Comparison of ENCODE assay signal across 8 mouse cellular contexts in the genomic region with DNA sequence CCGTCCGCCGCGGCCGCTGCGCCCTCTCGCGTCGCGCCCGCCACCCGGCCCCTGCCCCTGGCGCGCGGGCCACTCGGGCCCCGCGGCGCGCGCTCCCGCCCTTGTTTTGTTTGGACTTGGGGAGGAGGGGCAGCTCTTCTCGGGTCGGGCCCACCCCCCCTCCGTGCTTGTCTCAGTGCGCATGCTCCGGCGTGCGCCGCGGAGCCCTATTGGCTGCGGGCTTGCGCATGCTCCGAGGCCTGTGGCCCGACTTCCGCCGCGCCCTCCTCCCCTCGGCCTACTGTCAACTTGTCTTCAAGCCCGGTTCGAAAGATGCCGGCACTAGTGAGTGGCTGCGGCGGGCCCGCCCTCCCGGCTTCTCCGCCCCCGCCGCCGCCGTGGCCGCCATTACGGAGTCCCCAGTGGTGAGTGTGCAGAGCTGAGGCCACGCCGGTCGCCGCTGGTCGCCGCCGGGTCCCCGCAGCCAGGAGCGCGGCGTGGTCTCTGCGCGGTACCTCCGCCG. TPM values are rescaled to one million over a fixed set of nuclear protein-coding genes. Genes with fewer than 3 reads are reported as not detected.
DNase-seq lines count a peak whose midpoint lies in the region; ATAC-seq and TF ChIP-seq lines count a peak whose summit lies in the region.

No protein-coding gene starts in this region.

- peak; percentile 89 for ATAC-seq in cerebellum, adult (ENCODE audit: insufficient number of reproducible peaks, low FRiP score, low TSS enrichment)
- peak; percentile 96 for ATAC-seq in forebrain, embryonic 13.5 days
- ATAC-seq in liver, postnatal 0 days, result peak; percentile 95
- peak; percentile 95 for ATAC-seq in neural tube, embryonic 14.5 days (ENCODE audit: low read depth)

- H3K27me3 ChIP-seq in ES-Bruce4 (ENCODE audit: control insufficient read depth, insufficient read depth, low read length, poor library complexity, severe bottlenecking), result no peaks in the 10 kb centered on the region
- no peaks in the 10 kb centered on the region for H3K27me3 ChIP-seq in forebrain, embryonic 13.5 days
- H3K27me3 ChIP-seq in liver, postnatal 0 days (ENCODE audit: insufficient read depth, low read length), result no peaks in the 10 kb centered on the region
- H3K27me3 ChIP-seq in neural tube, embryonic 14.5 days (ENCODE audit: control insufficient read depth, insufficient read depth, low read length), result no peaks in the 10 kb centered on the region

- peak overlapping the region; percentile 89 for H3K4me3 ChIP-seq in ES-Bruce4 (ENCODE audit: low read depth, low read length)
- H3K4me3 ChIP-seq in forebrain, embryonic 13.5 days, result peak overlapping the region; percentile 99
- peak overlapping the region; percentile 97 for H3K4me3 ChIP-seq in liver, postnatal 0 days (ENCODE audit: low read depth, low read length)
- peak overlapping the region; percentile 79 for H3K4me3 ChIP-seq in neural tube, embryonic 14.5 days (ENCODE audit: low read depth, low read length)

- TF ChIP-seq EP300 in ES-Bruce4 (IDR thresholded peaks at IDR 0.05; ENCODE audit: insufficient read depth, low read depth, low read length), result no peak
- no peak for TF ChIP-seq EP300 in liver, postnatal 0 days (IDR thresholded peaks at IDR 0.05; ENCODE audit: low read depth)

- no peaks in the 10 kb centered on the region for H3K9me3 ChIP-seq in ES-Bruce4 (replicated peaks; ENCODE audit: control insufficient read depth, insufficient read depth, low read length, poor library complexity, severe bottlenecking)
- H3K9me3 ChIP-seq in forebrain, embryonic 13.5 days (replicated peaks), result no peaks in the 10 kb centered on the region
- no peaks in the 10 kb centered on the region for H3K9me3 ChIP-seq in liver, postnatal 0 days (ENCODE audit: low read length)
- no peaks in the 10 kb centered on the region for H3K9me3 ChIP-seq in neural tube, embryonic 14.5 days (ENCODE audit: control insufficient read depth, low read length)

- WGBS in forebrain, embryonic 13.5 days, result under 1% methylated on average over 49 of the region's 68 CpGs
- WGBS in large intestine, adult 2 months, result under 1% methylated on average over 67 of the region's 68 CpGs
- WGBS in liver, postnatal 0 days (ENCODE audit: insufficient replicate concordance), result under 1% methylated on average over 55 of the region's 68 CpGs
- under 1% methylated on average over 39 of the region's 68 CpGs for WGBS in neural tube, embryonic 14.5 days

- no peak for TF ChIP-seq POLR2A in ES-Bruce4 (IDR thresholded peaks at IDR 0.05; ENCODE audit: insufficient read depth, low read length)

- peak overlapping the region; percentile 89 for H3K4me2 ChIP-seq in forebrain, embryonic 13.5 days
- H3K4me2 ChIP-seq in liver, postnatal 0 days (ENCODE audit: low read depth, low read length), result peak overlapping the region; percentile 76
- H3K4me2 ChIP-seq in neural tube, embryonic 14.5 days (ENCODE audit: low read depth, low read length), result peak overlapping the region; percentile 66

- DNase-seq in heart, postnatal 10 days, result peak; percentile 98 to 99
- peak; percentile 80 for DNase-seq in large intestine, adult 2 months (ENCODE audit: low read depth, low spot score)
- DNase-seq in liver, postnatal 0 days, result peak; percentile 98
- DNase-seq in testis, postnatal 10 days (ENCODE audit: low spot score), result peak; percentile 99

- peak overlapping the region; percentile 95 for H3K9ac ChIP-seq in ES-Bruce4 (ENCODE audit: low read depth, poor library complexity, severe bottlenecking)
- peak overlapping the region; percentile 99 for H3K9ac ChIP-seq in forebrain, embryonic 13.5 days
- peak overlapping the region; percentile 99 for H3K9ac ChIP-seq in liver, postnatal 0 days (replicated peaks)
- H3K9ac ChIP-seq in neural tube, embryonic 14.5 days (replicated peaks; ENCODE audit: low read depth, low read length), result peak overlapping the region; percentile 97

- TF ChIP-seq CTCF in ES-Bruce4 (IDR thresholded peaks at IDR 0.05; ENCODE audit: low read depth, low read length), result no peak
- TF ChIP-seq CTCF in liver, postnatal 0 days (IDR thresholded peaks at IDR 0.05; ENCODE audit: low read depth), result no peak

- intact Hi-C loops in heart, postnatal 10 days (cut with DNase I), result no loop called here

- peaks cover 2% of the 10 kb centered on the region for H3K4me1 ChIP-seq in ES-Bruce4 (ENCODE audit: control insufficient read depth, insufficient read depth, low read length)
- H3K4me1 ChIP-seq in forebrain, embryonic 13.5 days, result peaks cover 40% of the 10 kb centered on the region
- peaks cover 39% of the 10 kb centered on the region for H3K4me1 ChIP-seq in liver, postnatal 0 days (ENCODE audit: insufficient read depth)
- H3K4me1 ChIP-seq in neural tube, embryonic 14.5 days (ENCODE audit: control insufficient read depth, insufficient read depth, low read length), result peaks cover 23% of the 10 kb centered on the region

- no peaks in the 10 kb centered on the region for H3K36me3 ChIP-seq in ES-Bruce4 (ENCODE audit: control insufficient read depth, insufficient read depth, low read length, poor library complexity, severe bottlenecking)
- peaks cover 1% of the 10 kb centered on the region for H3K36me3 ChIP-seq in forebrain, embryonic 13.5 days (ENCODE audit: poor library complexity, severe bottlenecking)
- H3K36me3 ChIP-seq in liver, postnatal 0 days (replicated peaks; ENCODE audit: insufficient read depth, low read length), result peaks cover under 1% of the 10 kb centered on the region; the same call in 1 of the 2 replicates
- peaks cover under 1% of the 10 kb centered on the region; the same call in 1 of the 2 replicates for H3K36me3 ChIP-seq in neural tube, embryonic 14.5 days (ENCODE audit: control insufficient read depth, insufficient read depth, low read length)

- H3K27ac ChIP-seq in ES-Bruce4 (ENCODE audit: insufficient read depth, low read length), result peak overlapping the region; percentile 5; the same call in 1 of the 2 replicates
- H3K27ac ChIP-seq in forebrain, embryonic 13.5 days, result peak overlapping the region; percentile 99
- H3K27ac ChIP-seq in liver, postnatal 0 days (ENCODE audit: low read depth), result peak overlapping the region; percentile 99
- H3K27ac ChIP-seq in neural tube, embryonic 14.5 days (ENCODE audit: low read depth, low read length), result peak overlapping the region; percentile 100

RNA-seq across cellular contexts. Expression of gene Hp1bp3, which starts 0.8 kb away (rescaled TPM):
- polyA plus RNA-seq in ES-Bruce4 (2011; ENCODE audit: insufficient read depth, insufficient read length, low read depth, missing spikeins), result 53.6 and 59.9 TPM in 2 replicates
- polyA plus RNA-seq in forebrain, embryonic 13.5 days (2015; fragmentation: Nextera tagmentation; extraction: Ambion mirVana), result 235 and 259 TPM in 2 replicates
- total RNA-seq in heart, postnatal 10 days (2021), result 10 to 100 TPM; 90.3 to 99.5 TPM
- polyA plus RNA-seq in large intestine, adult 2 months (2012; rRNA removed), result 37.7 and 41.9 TPM in 2 replicates
- 35.1 and 43.6 TPM in 2 replicates for polyA plus RNA-seq in liver, postnatal 0 days (2015; fragmentation: Nextera tagmentation; extraction: Ambion mirVana)
- 181 and 197 TPM in 2 replicates for polyA plus RNA-seq in neural tube, embryonic 14.5 days (2014; fragmentation: Nextera tagmentation; extraction: Ambion mirVana)

RNA-seq across cellular contexts. Expression of gene Sh2d5, which starts 33.3 kb away (rescaled TPM):
- 3.2 and 4.7 TPM in 2 replicates for polyA plus RNA-seq in ES-Bruce4 (2011; ENCODE audit: insufficient read depth, insufficient read length, low read depth, missing spikeins)
- 2.5 and 3.0 TPM in 2 replicates for polyA plus RNA-seq in forebrain, embryonic 13.5 days (2015; fragmentation: Nextera tagmentation; extraction: Ambion mirVana)
- total RNA-seq in heart, postnatal 10 days (2021), result under 1 TPM; 0.17 TPM
- 0.63 and 0.73 TPM in 2 replicates for polyA plus RNA-seq in large intestine, adult 2 months (2012; rRNA removed)
- 0.40 and 0.51 TPM in 2 replicates for polyA plus RNA-seq in liver, postnatal 0 days (2015; fragmentation: Nextera tagmentation; extraction: Ambion mirVana)
- polyA plus RNA-seq in neural tube, embryonic 14.5 days (2014; fragmentation: Nextera tagmentation; extraction: Ambion mirVana), result 12.8 and 14.8 TPM in 2 replicates

RNA-seq across cellular contexts. Expression of gene Kif17, which starts 33.3 kb away (rescaled TPM):
- 0.66 and 0.81 TPM in 2 replicates for polyA plus RNA-seq in ES-Bruce4 (2011; ENCODE audit: insufficient read depth, insufficient read length, low read depth, missing spikeins)
- 0.59 and 0.77 TPM in 2 replicates for polyA plus RNA-seq in forebrain, embryonic 13.5 days (2015; fragmentation: Nextera tagmentation; extraction: Ambion mirVana)
- total RNA-seq in heart, postnatal 10 days (2021), result under 1 TPM in 1 of 2 experiments, not detected in 1; 0.17 TPM
- 0.23 and 0.31 TPM in 2 replicates for polyA plus RNA-seq in large intestine, adult 2 months (2012; rRNA removed)
- polyA plus RNA-seq in liver, postnatal 0 days (2015; fragmentation: Nextera tagmentation; extraction: Ambion mirVana), result 0.07 and 0.08 TPM in 2 replicates
- 3.7 and 4.3 TPM in 2 replicates for polyA plus RNA-seq in neural tube, embryonic 14.5 days (2014; fragmentation: Nextera tagmentation; extraction: Ambion mirVana)

Comparison
In these comparisons a context has a peak if more than half of its experiments do, and no peak if none do; other contexts are left out.
1. Peak in every context shown above with its lines: DNase-seq, ATAC-seq, H3K4me3 ChIP-seq and H3K27ac ChIP-seq.
2. H3K27ac ChIP-seq: peak in every context shown above with its lines; median percentile 100 in neural tube, embryonic 14.5 days; 99 in forebrain, embryonic 13.5 days; 99 in liver, postnatal 0 days; 5 in ES-Bruce4.